Mouse (Mus musculus) embryonic facial prominence, embryonic 12.5 days (tissue): ENCODE measurements around the gene Ltbp1. TPM values are rescaled to one million over a fixed set of nuclear protein-coding genes. Genes with fewer than 3 reads are reported as not detected.

ENCODE experiments used
- ATAC-seq: fragments of 200-750 bp; cut with Nextera tagmentation; 2 replicates; pipeline ENCODE4 v1.8.0; 2017; ENCODE audit not compliant: insufficient number of reproducible peaks, insufficient read depth, low FRiP score, low TSS enrichment
- H3K27ac ChIP-seq: fragments of 300-500 bp; sonication (generic); 2 replicates; pipeline ENCODE4 v1.5.1; 2016; ENCODE audit warnings: mild to moderate bottlenecking
- H3K27me3 ChIP-seq: fragments of 300-500 bp; sonication (generic); 2 replicates; pipeline ENCODE4 v1.6.1; 2016; ENCODE audit warnings: mild to moderate bottlenecking, moderate library complexity
- H3K36me3 ChIP-seq: fragments of 300-500 bp; sonication (generic); 2 replicates; pipeline ENCODE4 v1.6.1; 2016; ENCODE audit warnings: mild to moderate bottlenecking
- H3K4me1 ChIP-seq: fragments of 300-500 bp; sonication (generic); 2 replicates; pipeline ENCODE4 v1.6.1; 2016
- H3K4me2 ChIP-seq: fragments of 300-500 bp; sonication (generic); replicated peaks from 2 replicates; pipeline ENCODE4 v1.6.1; 2016; ENCODE audit warnings: mild to moderate bottlenecking, moderate library complexity
- H3K4me3 ChIP-seq: fragments of 300-500 bp; sonication (generic); 2 replicates; pipeline ENCODE4 v1.5.1; 2016; ENCODE audit warnings: mild to moderate bottlenecking
- H3K9ac ChIP-seq: fragments of 300-500 bp; sonication (generic); 2 replicates; pipeline ENCODE4 v1.6.1; 2016; ENCODE audit warnings: mild to moderate bottlenecking, moderate library complexity
- H3K9me3 ChIP-seq: fragments of 300-500 bp; sonication (generic); 2 replicates; pipeline ENCODE4 v1.6.1; 2016; ENCODE audit warnings: mild to moderate bottlenecking, moderate library complexity
- WGBS: fragments of 180-500 bp; shearing (Covaris S2); methylation state at CpG from one replicate; pipeline ENCODE4 v1.1.7; 2016; 5-methylcytosine and 5-hydroxymethylcytosine counted together
- polyA plus RNA-seq: library from polyadenylated mRNA; unstranded; fragments of >200 nt; fragmentation: Nextera tagmentation; extraction: Ambion mirVana; gene quantifications from 2 replicates; pipeline ENCODE4 v1.2.1, GENCODE M21; 2016

Gene Ltbp1
- polyA plus RNA-seq, 1 experiment from 2014 or later: 36.7 TPM

DNA sequence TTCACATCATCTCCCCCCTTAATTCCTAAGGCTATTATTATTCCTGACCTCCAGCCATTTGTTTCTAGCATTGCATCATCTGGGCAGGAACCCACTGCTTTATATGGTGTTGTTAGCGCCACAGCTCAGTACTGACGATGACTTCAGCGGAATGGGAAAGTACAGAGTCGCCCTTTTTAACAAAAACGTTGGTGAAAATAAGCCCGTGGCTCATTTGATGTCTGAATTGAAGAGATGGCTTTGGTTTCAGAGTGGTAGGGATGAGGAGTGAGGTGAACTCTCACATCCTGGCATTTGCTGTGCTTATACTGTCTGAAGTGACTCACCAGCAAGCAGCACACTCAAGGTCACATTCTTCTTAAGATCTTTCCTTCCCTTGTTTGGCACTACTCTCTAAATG is 245.7 kb downstream of the Ltbp1 start:
- Histone ChIP-seq H3K9me3 (no peaks in the 10 kb centered on the region), H3K9ac (no peak overlapping the region), H3K27me3 (no peaks in the 10 kb centered on the region), H3K4me1 (no peaks in the 10 kb centered on the region), H3K36me3 (no peaks in the 10 kb centered on the region), H3K27ac (no peak overlapping the region), H3K4me2 (no peak overlapping the region), H3K4me3 (no peak overlapping the region)
- no peak for ATAC-seq
- WGBS: 84% methylated on average over 6 of the region's 6 CpGs

DNA sequence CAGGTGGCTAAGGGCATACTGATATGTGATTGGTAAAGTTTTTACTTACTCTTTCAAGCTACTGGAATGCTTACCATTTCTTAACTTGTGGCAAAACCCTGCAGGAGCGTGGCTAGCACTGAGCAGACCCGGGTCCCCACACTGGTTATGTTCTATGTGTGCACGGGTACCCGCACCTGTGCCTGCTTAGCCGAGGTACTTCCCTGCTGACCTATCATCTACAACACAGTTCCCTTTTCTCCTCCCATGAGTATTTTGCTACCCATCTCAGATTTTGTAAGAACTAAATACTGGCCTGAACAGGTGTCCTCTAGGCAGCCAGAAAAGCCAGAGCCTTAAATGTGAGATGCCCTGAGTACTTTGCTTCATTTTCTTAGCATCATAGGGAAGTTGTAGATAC is 247.2 kb downstream of the Ltbp1 start:
- Histone ChIP-seq H3K9ac (no peak overlapping the region), H3K27me3 (no peaks in the 10 kb centered on the region), H3K4me3 (no peak overlapping the region), H3K9me3 (no peaks in the 10 kb centered on the region), H3K4me2 (no peak overlapping the region), H3K27ac (no peak overlapping the region), H3K36me3 (no peaks in the 10 kb centered on the region), H3K4me1 (no peaks in the 10 kb centered on the region)
- 94% methylated on average over 5 of the region's 5 CpGs for whole genome bisulfite sequencing
- no peak for ATAC-seq

DNA sequence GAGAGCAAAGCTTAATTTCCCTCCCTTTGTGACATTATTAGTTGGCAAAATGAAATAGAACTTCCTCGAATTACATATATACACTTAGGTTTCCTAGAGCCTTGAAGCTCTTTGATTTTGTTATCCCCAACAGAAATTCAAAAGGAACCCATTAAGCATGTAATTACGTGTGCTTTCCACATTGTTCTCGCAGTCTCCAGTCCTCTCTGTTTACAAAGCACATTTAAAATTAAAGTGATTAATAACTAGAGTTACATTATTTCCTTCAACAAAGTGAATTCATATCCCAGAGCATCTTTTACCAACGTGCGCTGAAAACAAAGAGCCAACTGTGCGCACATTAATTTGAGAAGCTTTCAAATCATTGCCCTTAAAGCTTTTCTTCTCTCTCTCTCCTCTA is 249.5 kb downstream of the Ltbp1 start:
- WGBS: 65% methylated on average over 6 of the region's 6 CpGs
- no peaks in the 10 kb centered on the region for H3K4me1 ChIP-seq
- H3K4me2 ChIP-seq: no peak overlapping the region
- H3K36me3 ChIP-seq: no peaks in the 10 kb centered on the region
- H3K27ac ChIP-seq: no peak overlapping the region
- H3K9me3 ChIP-seq: no peaks in the 10 kb centered on the region
- H3K4me3 ChIP-seq: no peak overlapping the region
- H3K27me3 ChIP-seq: no peaks in the 10 kb centered on the region
- no peak for ATAC-seq
- no peak overlapping the region for H3K9ac ChIP-seq

DNA sequence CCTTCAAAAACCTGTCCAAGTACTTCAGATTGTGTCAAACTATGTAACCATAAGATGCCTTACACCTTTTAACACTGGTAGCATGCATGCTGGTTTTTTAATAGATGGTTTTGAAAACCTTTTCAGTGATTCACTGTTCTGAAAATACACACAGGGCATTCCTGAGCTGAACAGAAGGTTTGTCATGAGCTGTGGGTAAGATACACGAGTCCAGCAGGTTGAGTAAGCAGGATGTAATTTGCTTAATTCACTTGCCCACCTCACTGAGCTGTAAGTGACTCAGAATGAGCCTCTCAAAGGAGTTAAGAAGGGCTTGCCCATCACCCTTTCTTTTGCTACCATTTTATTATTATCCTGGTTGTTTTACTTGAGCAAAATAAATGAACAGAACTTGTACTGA is 250.6 kb downstream of the Ltbp1 start:
- Histone ChIP-seq H3K9me3 (no peaks in the 10 kb centered on the region), H3K4me1 (no peaks in the 10 kb centered on the region), H3K27ac (no peak overlapping the region), H3K36me3 (no peaks in the 10 kb centered on the region), H3K9ac (no peak overlapping the region), H3K4me2 (no peak overlapping the region), H3K27me3 (no peaks in the 10 kb centered on the region), H3K4me3 (no peak overlapping the region)
- no peak for ATAC-seq
- WGBS: 31% methylated on average over 1 of the region's 1 CpGs

DNA sequence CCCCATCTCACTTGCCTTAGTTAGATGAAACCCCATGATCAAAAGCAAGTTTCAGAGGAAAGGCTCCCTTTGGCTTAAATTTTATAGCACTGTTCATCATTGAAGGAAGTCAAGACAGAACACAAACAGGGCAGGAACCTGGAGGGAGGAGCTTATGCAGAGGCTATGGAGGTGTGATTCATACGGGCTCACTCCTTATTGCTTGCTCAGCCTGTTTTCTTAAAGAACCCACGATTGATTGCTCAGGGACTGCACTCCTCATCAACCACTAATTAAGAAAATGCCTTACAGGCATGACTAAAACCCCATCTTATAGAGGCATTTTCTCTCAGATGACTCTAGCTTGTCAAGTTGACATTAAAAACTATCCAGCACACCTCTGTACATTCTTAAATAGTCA is 253.1 kb downstream of the Ltbp1 start:
- Histone ChIP-seq H3K27ac (no peak overlapping the region), H3K4me3 (no peak overlapping the region), H3K4me2 (no peak overlapping the region), H3K9me3 (no peaks in the 10 kb centered on the region), H3K27me3 (no peaks in the 10 kb centered on the region), H3K4me1 (no peaks in the 10 kb centered on the region), H3K36me3 (no peaks in the 10 kb centered on the region), H3K9ac (no peak overlapping the region)
- 69% methylated on average over 2 of the region's 2 CpGs for WGBS
- ATAC-seq: no peak

DNA sequence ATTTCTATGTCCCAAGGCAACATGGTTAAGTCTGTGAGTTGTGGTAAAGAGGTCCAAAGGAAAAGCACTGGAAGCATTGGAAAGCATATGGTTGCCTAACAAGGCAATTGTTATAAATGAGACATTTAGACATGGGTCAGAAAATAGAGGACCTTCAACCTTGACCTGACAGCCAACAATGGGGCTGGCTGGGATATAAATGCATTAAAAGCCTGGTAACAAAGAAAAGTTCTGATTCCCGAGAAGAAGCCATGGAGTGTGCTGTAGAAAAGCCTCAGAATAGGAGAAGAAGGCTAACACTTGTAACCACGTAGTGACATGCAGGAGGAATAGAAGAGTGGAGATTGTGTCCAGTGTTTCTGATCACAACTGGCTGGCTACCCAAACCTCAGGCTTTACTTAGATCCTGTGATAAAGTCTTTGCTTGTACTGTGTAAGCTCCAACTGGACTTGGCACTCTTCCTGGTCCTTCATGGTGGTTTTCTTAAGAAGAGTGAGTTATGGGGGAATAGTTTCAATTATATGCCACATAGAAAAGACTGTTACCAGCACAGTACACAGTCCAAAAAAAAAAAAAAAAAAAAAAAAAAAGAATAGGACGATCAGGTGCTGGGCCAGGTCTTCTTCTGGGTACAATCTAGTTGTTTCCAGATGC is 258.1 kb downstream of the Ltbp1 start:
- Histone ChIP-seq H3K4me2 (no peak overlapping the region), H3K9me3 (no peaks in the 10 kb centered on the region), H3K27ac (no peak overlapping the region), H3K4me3 (no peak overlapping the region), H3K4me1 (no peaks in the 10 kb centered on the region), H3K36me3 (no peaks in the 10 kb centered on the region), H3K27me3 (no peaks in the 10 kb centered on the region), H3K9ac (no peak overlapping the region)
- ATAC-seq: no peak
- whole genome bisulfite sequencing: 87% methylated on average over 3 of the region's 3 CpGs

DNA sequence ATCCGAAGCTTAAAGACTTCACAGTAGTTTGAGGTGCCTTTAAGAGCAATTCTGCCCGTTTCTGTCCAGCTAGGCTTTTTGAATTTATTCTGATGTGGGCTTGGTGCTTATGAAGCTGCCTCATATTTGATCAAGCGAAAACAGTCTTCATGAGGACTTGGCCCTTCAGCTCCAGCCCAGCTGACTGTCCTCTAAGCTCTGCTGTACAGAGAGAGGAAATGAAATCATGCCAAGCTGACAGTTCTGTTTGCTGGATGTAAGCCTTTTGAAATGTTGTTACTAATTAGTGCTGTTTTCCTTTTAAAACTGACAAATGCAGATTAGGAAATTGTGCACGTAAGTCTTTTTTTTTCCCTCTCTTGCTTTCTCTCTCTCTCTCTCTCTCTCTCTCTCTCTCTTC is 263.1 kb downstream of the Ltbp1 start:
- no peaks in the 10 kb centered on the region for H3K4me1 ChIP-seq
- WGBS: 72% methylated on average over 4 of the region's 4 CpGs
- H3K27me3 ChIP-seq: no peaks in the 10 kb centered on the region
- H3K36me3 ChIP-seq: no peaks in the 10 kb centered on the region
- H3K27ac ChIP-seq: no peak overlapping the region
- H3K4me3 ChIP-seq: no peak overlapping the region
- no peak for ATAC-seq
- H3K9me3 ChIP-seq: no peaks in the 10 kb centered on the region
- H3K4me2 ChIP-seq: no peak overlapping the region
- no peak overlapping the region for H3K9ac ChIP-seq

DNA sequence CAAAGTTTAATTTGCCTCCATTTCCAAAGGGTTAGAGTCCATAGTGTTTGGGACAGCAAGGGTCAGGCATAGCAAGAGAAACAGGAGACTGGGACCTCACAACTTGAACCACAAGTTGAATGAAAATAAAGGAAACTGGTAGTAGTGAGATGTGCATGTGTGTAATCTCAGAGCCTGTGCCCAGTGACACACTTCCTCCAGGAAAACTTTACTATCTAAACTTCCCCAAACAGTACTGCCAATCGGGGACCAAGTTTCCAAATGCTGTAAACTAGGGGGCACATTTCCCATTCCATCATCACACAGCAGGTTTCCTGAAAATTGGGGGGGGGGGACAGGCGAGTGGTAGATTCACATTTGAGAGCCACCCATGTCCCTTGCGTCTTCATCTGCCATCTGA is 267.1 kb downstream of the Ltbp1 start:
- Histone ChIP-seq H3K36me3 (no peaks in the 10 kb centered on the region), H3K27me3 (no peaks in the 10 kb centered on the region), H3K4me1 (no peaks in the 10 kb centered on the region), H3K9ac (no peak overlapping the region), H3K27ac (no peak overlapping the region), H3K4me2 (no peak overlapping the region), H3K4me3 (no peak overlapping the region), H3K9me3 (no peaks in the 10 kb centered on the region)
- 89% methylated on average over 3 of the region's 3 CpGs for WGBS
- ATAC-seq: no peak

DNA sequence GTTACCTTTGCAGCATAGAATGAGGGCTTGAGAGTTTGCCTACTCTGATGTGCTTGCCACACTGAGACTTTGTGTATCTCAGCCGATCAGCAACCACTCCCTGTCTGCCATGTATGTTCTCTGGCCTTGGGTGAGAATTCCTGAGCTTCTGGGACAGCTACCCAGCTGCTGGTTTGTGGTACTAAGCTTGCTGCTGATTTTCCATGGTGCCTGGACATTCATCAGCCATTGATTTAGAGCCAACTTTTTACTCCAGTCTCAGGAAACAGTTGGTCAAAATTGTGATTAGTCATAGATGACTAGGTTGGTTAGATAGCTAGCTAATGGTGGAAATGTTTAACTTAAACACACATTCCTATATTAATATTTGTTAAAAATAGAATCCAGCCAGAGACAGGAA is 267.9 kb downstream of the Ltbp1 start:
- no peak overlapping the region for H3K4me2 ChIP-seq
- no peak for ATAC-seq

DNA sequence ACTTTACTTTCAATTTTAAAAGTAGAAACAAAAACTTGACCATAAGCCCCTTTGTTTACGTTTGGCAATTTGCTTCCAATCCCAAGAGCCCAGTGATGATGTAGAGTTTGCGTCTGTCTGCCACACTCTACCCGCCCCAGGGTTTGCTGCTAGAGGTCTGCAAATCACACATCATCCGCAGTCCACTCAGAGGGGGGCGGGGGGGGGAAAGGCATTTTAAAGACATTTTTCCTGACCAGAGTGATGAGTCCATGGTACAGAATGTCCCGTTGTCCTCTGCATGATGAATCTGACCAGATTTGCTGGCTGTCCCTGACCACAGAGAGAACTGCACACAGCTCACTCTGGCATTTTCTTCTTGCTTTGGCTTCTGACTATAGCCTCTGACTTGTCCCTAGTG is 269.9 kb downstream of the Ltbp1 start:
- no peak for ATAC-seq
- Histone ChIP-seq H3K4me2 (no peak overlapping the region), H3K4me3 (no peak overlapping the region), H3K9ac (no peak overlapping the region), H3K27me3 (no peaks in the 10 kb centered on the region), H3K36me3 (no peaks in the 10 kb centered on the region), H3K27ac (no peak overlapping the region), H3K4me1 (no peaks in the 10 kb centered on the region), H3K9me3 (no peaks in the 10 kb centered on the region)
- WGBS: 72% methylated on average over 6 of the region's 6 CpGs

More for the DNA sequence above, 267.9 kb downstream of the Ltbp1 start:
- H3K9me3 ChIP-seq: no peaks in the 10 kb centered on the region
- H3K4me3 ChIP-seq: no peak overlapping the region
- no peaks in the 10 kb centered on the region for H3K36me3 ChIP-seq
- WGBS: 81% methylated on average over 1 of the region's 1 CpGs
- no peaks in the 10 kb centered on the region for H3K27me3 ChIP-seq
- H3K27ac ChIP-seq: no peak overlapping the region
- H3K9ac ChIP-seq: no peak overlapping the region
- no peaks in the 10 kb centered on the region for H3K4me1 ChIP-seq

DNA sequence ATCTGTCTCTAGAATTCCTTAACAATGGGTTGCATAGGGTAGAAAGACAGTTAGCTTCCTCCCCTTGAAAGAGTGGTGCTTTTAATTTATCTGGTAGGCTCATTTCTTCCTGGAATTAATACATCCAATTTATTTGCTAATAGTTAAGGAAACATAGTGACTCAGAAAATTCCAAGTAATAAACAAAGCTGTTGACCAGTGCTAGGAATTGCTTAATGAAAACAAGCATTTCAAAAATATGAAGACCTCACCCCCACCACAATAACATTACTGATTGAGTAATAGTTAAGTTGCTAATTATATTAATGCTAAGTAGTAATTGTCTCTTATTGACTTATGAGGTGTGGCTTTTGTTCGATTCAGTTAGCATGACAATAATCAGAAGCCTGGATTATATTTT is 272.7 kb downstream of the Ltbp1 start:
- H3K27me3 ChIP-seq: no peaks in the 10 kb centered on the region
- no peaks in the 10 kb centered on the region for H3K9me3 ChIP-seq
- no peak for ATAC-seq
- H3K4me3 ChIP-seq: no peak overlapping the region
- H3K27ac ChIP-seq: no peak overlapping the region
- 86% methylated on average over 1 of the region's 1 CpGs for WGBS
- H3K36me3 ChIP-seq: no peaks in the 10 kb centered on the region
- H3K4me1 ChIP-seq: no peaks in the 10 kb centered on the region
- H3K9ac ChIP-seq: no peak overlapping the region
- H3K4me2 ChIP-seq: no peak overlapping the region

DNA sequence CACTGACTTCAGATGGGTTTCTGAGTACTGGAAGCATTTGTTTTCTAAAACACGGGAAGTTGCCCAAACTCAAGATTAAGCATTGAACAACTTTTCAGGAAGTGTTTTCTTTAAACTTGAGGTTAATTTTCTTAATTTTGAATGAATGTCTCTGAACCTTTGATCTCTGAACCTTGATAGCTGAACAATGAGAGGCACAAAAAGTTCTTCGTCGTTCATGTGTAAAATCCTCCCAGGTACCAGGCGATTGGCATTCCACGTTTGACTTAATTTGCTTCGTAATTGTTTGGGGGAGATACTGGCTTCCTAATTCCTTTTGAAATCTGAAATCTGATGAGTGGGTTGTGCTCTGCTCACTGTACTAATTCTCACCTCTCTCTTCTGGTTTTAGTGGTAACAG is 273.2 kb downstream of the Ltbp1 start:
- no peak overlapping the region for H3K4me2 ChIP-seq
- no peaks in the 10 kb centered on the region for H3K4me1 ChIP-seq
- H3K9me3 ChIP-seq: no peaks in the 10 kb centered on the region
- H3K27ac ChIP-seq: no peak overlapping the region
- no peaks in the 10 kb centered on the region for H3K27me3 ChIP-seq
- 66% methylated on average over 6 of the region's 6 CpGs for WGBS
- ATAC-seq: no peak
- H3K36me3 ChIP-seq: no peaks in the 10 kb centered on the region
- H3K4me3 ChIP-seq: no peak overlapping the region
- no peak overlapping the region for H3K9ac ChIP-seq

DNA sequence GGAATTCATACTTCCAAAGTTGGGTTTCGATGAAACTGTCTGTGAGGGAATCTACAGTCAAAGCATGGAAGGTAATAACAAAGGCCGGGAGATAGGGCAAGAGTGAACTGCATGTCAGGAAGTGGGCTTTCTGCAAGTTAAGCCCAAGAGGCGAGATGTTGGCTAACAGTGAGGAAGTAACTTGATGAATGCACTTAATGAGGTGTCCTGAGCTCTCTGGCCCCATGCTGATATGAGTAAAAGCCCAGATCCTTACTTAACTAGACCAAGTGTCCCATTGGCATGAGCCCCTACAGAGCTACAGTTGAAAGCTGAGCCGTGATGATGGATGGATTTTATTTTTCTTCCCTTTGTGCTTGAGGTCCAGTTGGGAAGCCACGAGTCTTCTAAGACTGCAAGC is 276.0 kb downstream of the Ltbp1 start:
- no peak for ATAC-seq
- Histone ChIP-seq H3K27me3 (no peaks in the 10 kb centered on the region), H3K4me1 (no peaks in the 10 kb centered on the region), H3K4me2 (no peak overlapping the region), H3K4me3 (no peak overlapping the region), H3K9ac (no peak overlapping the region), H3K27ac (no peak overlapping the region), H3K9me3 (no peaks in the 10 kb centered on the region), H3K36me3 (no peaks in the 10 kb centered on the region; the same call in 1 of the 2 replicates)
- WGBS: 77% methylated on average over 5 of the region's 5 CpGs
